Mouse (Mus musculus): ENCODE results near the gene Rbfox3.

Gene Rbfox3

DNA sequence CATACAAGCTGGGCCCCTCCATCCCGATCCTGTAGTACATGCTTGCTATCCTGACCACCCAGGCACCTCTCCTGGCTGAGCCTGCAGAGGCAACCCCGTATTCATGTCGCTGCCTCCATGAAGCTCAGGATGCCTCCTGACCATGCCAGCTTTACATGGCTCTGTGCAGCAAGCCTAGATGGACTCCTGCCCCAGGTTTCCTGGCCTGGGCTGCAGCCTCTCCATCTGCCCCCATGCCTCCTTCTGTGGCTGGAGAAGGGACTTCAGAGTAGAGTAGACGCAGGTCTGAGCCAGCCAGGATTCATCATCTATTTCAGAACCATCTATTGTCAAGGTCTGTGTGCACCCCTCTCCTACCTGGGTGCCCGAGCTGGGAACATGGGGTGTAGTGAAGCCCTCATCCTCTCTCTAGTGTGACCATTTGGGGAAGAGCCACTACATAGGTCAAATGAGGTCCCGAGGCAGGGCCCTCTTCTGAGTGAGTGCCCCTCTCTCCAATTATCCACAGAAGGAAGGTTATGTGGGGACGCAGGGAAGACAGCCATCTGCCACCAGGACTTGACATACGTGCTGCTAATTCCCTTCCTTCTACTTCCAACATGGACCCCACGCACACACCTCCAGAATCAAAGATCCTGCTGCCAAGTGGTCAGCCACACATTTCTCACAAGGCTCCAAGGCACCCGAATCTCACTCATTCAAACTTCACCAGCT, 153.0 kb downstream of the Rbfox3 start:
- DNase-seq (ENCODE audit: low spot score): no peak

DNA sequence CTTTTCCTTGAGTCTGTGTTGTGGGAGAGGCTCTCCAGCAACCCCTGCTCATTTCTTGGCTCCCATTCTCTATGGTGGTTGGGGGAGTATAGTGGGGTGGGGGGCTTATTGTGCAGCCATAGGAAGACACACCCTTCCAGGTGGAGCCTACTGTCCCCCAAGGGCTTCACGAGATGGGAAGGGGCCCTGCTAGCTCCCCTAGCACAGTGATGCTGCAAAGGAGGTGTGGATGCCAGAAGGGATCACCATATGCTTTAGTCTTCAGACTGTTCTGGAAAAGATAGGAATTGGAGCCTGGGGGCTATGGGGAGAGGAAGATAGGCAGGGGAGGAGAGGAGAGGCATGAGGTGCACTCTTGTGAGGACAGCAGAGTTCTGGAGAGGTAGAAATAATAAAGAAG, 153.9 kb downstream of the Rbfox3 start:
- DNase-seq (ENCODE audit: low spot score): no peak

DNA sequence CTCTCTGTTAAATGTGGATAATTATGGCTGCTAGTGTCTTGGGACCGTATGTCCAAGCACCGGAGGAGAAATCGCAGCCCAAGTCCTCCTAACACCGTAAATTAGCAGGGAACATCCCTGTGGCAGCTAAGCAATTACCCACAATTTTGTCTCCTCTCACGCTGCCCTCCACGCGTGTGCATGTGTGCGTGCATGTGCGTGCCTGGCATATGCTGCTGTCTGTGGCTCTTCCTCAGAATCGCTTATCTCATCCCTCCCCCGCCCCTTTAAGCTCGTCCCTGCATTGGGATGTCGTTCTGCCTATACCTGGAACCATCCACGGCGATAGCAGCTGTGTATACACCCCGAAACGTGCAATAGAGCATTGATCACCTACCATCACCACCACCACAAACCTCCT, 156.4 kb downstream of the Rbfox3 start:
- no peak for DNase-seq (ENCODE audit: low spot score)

DNA sequence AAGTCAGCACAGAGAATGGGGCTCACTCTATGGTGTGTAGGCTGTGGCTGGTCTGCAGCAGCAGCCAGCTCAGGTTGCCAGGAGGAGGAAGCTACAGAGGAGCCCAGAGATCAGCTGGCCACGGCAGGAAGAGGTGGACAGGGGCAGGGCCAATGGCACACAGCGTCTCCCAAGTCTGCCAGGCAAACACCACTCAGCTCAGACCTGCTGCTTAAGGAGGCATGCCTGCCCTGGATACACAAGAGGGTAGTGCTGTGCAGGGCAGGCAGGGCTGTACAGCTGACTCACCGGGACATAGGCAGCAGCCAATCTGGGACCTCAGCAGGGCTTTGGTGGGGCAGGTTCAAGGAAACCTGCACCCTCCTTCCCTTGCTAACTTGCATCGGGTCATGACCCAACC, 156.9 kb downstream of the Rbfox3 start:
- no peak for DNase-seq (ENCODE audit: low spot score)

DNA sequence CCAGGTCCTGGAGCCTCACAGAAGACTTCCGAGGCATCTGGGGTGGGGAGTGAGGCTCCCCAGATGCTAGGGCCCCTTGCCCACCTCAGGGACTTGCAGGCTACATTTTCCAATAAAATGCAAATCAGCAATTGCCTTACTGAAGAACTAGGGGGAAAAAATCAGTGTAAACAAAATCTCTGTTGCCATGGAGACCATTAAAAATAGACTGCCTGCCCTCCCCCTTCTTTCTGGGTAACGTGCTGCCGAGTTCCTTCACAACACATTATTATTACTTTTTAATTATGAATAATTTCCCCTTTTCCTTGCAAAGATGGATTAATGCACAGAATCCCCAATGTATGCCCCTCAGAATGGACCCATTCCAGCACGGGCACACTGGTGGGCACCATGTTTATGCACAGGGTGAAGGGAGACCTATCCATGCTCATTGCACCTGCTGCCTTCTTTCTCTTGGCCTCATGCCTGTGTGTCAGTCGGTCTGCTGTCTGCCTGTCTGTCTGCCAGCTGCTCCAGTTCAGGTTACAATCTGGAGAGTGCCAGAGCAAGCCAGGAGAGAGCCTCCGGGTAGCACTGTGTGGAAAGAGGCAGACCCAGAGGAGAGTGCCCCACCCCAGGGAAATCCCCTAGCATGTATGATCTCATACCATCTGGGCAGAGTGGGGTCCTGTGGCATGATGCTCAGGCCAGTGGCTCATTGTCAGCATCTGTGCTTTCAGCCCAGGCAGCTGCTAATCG, 159.3 kb downstream of the Rbfox3 start:
- no peak for DNase-seq (ENCODE audit: low spot score)

DNA sequence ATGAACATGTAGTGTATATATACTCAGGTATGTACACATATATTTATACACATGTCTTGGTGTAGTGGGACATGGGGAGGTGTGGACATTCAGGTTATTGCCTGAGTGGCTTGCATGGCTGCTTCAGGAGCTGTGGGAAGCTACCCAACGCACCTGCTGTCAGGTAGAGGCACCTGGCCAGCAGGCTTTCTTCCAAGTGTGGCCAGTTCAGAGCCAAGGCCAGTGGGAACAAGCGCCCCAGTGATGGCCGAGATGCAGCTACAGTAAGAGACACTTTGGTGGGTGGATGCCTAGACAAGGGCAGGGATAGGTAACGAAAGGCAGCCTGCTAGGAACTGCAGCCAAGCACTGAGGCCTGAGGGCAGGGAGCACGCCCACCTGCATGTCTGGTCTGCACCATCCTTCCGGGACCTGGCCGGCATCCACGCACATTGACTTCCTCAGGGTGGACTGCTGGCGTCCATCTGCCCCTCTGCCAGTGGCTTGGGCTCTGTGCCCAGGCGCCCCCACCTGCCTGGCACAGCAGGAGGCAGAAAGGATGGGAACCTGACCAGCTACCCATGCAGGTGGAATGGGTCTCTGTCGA, 160.6 kb downstream of the Rbfox3 start:
- no peak for DNase-seq (ENCODE audit: low spot score)

DNA sequence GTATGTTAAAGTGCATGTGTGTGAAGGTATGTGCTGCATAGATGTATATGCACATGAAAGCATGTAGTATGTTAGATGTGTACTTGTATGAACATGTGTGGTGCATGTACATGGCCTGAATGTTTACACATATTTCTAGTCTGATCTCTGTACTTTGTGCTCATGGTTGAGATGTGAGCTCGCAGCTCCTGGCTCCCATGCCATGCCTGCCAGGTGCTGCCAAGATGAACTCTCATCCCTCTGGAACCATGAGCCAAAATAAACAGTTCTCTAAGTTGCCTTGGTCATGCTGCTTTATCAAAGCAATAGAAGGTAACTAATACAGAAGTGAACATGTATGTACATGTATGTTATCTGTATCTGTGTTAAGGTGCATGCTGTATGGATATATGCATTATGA, 161.9 kb downstream of the Rbfox3 start:
- DNase-seq (ENCODE audit: low spot score): no peak

DNA sequence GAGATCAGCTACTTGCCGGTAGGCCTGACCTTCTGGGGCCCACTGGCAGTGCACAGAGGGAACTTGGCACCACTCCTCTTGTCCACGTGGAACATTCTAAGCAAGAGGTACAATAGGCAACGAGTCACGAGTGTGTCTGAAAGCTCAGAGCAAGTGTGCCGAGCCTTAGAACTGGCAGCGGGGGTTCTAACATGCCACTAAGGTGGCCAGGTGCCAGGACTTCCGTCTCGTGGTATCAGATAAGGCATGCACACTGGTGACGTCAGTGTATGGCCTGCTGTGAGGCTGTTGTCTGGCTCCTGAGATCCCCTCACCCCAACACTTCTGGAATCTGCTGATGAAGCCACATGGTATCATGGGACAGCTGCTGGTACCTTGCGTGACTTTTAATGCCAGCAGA, 162.8 kb downstream of the Rbfox3 start:
- no peak for DNase-seq (ENCODE audit: low spot score)

DNA sequence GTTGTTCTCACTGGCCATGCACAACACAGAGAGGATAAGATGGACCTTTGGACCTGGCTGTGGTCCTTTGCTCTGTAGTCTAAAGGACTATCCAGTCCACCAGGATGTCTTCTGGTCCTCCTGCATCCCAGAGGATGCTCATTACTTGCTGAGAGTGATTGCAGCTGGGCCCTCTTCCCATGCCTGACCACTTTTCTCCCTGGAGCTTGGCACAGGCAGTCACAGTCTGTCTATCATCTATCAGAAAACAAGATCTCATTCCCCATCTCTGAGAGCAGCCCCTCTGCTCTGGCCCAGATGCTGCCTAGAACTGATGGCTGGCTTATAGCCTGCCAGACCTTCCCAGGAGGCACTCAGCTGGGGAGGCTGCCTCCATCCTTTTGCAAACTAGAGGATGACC, 166.1 kb downstream of the Rbfox3 start:
- DNase-seq (ENCODE audit: low spot score): no peak

DNA sequence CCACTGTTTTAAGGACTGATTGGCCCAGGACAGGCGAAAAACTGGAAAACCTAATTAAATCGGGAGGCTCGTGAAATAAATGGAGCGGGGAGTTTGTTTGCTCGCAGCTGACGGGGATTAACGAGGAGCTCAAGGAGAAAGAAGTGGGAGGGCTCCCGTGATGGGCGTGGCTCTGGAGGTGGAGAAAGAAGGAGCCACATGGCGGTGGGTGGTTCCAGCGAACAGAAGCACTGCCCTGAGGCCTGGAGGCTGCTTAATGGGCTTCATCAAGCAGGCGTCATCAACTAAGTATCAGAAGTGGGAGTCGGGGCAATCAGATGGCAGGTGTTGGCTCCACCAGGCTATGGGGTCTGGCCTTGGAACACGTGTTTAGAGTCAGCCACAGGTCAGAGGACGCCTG, 166.6 kb downstream of the Rbfox3 start:
- no peak for DNase-seq (ENCODE audit: low spot score)

DNA sequence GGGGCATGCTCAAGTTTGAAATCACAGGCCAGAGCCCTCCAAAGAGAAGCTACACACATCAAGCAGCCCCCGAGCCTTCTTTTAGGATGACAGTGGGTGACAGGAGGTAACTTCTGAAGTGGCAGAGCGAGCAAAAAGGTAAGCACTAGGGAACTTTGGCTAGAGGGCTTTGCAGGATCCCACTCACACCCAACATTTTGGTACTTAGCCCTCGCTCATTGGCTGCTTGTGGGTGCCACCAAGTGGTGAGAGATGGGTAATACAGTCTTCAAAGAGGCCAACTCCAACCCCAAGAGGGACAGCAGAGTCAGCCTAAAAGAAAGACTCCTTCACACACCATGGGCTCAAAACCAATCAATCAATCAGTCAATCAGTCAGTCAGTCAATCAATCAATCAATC, 168.6 kb downstream of the Rbfox3 start:
- DNase-seq (ENCODE audit: low spot score): no peak

DNA sequence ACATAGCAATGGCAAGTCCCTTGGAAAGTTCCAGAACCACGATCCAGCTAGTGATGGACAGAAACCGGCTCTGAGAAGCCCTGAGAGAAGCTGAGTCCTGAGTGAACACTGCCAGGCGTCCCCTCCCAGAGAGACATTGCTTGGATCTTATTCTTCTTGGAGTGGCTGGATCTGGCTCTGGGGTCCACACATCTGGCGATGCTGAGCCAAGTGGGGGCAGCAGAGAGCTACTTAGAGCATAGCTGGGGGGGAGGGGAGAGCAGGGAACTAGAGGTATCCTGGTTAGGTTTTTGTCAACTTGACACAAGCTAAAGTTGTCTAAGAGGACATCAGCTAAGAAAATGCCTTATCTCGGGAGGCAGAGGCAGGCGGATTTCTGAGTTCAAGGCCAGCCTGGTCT, 170.1 kb downstream of the Rbfox3 start:
- no peak for DNase-seq (ENCODE audit: low spot score)

DNA sequence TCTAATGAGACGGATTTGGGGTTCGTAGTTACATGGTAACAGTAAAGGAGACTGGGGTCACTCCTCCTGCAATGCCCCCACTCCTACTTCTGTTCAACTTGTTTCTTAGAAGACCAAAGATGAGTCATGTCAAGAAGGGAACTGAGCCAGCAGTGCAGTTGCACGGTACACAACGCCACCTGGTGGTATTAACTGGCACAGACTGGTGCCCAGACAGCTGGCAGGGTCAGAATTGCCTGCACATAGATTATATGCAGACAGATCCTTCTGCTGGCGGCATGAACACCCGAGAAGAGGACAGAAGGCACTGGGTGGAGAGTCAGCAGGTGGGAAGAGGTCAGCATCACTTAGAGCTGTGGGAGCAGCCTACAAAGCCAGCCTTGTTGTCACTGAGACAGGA, 171.4 kb downstream of the Rbfox3 start:
- peak; percentile 78 for DNase-seq (ENCODE audit: low spot score)

DNA sequence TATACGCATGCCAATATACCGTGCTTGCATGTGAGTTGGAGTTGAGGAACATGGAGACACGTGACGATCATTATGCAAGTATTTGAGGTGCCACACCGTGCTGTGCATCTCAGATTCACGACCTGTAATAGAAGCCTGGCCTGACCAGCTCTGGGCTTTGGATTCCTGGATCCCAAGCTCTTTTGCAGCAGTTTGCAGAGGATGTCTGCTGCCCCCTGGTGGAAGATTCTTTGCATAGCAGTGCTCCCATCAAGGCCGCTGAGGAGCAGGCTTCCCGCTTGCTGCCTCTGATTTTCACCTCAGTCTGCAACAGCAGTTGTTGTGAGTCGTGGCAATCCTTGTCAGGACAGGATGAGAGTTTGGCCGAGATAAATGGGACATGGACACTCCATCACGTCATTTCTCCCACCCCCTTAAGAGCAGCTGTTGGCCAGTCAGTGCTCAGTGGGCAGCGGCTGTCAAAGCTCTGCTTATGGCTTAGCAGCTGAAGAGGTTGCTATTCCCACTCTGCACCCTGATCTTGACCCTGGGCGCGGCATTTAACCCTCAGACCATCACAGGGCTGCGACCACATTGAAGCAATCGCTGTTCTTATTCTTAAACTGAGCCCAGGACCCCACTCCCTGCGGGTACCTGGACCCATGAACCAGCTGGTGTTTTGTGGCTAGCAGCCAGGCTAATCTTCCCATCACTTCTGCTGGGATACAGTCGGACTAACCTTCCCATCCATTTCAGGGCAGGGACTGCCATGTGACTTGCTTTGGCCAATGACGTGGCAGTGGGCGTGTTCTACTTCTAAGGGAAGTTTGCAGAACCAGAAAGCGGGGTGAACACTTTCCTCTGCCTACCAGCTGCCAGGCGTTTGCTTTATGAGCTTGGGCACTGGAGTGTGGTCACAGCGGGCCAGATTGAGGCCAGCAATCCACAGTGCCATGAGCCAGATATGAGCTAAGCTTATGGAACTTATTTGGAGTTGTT, 172.3 kb downstream of the Rbfox3 start:
- DNase-seq (ENCODE audit: low spot score): peak; percentile 76

DNA sequence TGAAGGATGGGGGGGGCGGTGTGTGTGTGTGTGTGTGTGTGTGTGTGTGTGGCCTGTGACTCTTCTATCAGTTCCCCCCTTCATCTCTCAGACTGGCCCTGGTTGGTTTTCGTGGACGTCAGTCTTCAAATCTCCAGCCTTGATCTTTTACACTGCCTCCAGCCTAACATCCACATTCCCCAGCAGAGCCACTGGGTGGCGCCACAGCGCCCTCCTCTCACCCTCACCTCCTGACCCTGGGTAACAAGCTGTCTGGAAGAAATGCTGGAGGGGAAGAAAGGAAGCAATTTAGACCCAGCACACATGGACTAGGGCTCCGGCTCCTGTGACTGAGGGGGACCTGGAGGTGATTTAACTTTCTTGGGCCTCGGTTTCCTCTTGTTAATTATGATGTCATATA, 173.1 kb downstream of the Rbfox3 start:
- no peak for DNase-seq (ENCODE audit: low spot score)

DNA sequence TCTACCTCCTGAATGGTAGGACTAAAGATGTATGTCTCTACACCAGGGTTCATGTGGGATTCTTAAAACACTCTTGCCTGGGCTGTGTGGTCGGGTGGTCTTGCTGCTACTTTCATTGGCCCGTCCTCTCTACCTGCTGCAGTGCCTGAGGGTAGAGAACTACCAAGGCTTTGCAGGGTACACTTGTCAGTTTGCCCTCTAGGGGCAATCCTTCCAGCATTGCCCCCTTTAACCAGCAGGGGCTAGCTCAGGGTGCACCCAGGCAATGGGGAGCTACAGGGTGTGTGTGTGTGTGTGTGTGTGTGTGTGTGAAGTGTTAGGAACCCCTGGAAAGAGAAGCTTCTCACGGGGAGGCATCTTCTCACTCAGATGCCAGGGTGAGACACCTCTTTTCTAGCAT, 173.6 kb downstream of the Rbfox3 start:
- DNase-seq (ENCODE audit: low spot score): no peak

DNA sequence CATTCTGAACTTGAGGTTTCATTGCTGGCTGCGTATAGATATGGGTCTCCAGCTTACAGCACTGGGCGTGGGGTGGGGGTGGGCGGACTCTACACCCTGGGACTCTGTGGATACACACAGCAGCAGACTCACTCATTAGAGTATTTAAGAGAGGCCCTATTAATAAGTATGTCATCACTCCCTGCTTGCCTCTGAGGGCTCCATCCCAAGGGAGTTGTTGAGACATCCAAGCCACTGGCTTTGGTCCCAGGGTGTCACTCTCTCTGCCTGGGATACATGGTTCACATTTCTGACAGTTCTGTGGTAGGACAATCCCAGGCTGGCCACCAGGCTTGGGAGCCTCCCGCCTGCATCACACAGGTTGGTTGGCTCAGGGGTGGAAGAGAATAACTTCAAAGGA, 174.4 kb downstream of the Rbfox3 start:
- DNase-seq (ENCODE audit: low spot score): no peak

DNA sequence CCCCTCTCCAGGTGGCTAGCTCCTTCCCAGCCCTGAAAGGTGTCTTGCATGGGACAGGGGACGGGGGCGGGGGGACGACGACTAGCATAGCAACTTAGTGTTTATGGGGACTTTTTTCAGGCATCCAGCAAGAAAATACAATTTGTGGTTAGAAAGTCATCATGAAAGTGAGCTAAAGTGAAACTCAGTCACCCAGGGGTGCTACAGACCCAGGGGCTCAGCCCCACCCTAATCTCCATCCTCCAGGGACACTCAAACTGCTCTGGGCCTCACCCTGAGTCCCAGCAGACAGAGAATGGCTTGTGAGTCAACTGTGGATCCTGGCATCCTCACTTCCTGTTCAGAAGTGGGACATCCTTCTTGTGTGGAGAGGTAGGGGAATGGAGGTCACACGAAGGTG, 179.7 kb downstream of the Rbfox3 start:
- no peak for DNase-seq (ENCODE audit: low spot score)

DNA sequence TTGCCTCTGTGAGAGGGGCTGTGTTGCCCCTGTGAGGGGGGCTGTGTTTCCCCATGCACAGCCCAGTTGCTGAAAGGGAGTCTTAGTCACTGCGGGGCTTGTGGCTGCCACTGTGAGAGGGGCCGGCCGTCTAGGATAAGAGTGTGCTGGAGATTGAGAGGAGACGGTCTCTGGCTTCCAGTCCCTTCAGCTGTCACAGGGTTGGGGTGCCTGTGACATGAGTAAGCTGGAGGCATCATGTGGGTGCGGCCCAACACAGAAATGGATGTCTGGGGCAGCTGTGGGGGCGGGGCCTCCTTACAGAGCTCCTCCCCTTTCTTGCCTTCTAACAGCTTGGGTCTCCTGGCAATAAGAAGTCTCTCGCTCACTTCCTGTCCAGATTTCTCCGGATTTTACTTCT, 182.0 kb downstream of the Rbfox3 start:
- DNase-seq (ENCODE audit: low spot score): no peak

DNA sequence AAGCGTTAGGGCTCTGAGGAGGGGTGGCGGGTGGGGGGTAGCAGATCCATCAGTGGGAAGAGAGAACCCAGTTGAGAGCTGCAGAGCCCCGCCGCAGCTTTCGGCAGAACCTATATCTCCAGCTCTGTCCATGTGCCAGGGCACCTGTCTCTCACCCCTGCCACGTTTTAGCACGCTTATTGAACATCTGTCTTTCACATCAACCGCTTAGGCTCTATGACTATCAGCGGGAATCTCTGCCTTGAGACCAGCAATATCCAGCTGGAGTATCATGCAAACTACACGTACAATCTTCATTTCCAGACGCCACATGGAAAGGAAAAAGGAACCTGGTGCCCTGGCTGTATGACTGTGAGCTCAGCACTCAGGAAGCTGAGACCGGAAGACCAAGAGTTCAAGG, 182.6 kb downstream of the Rbfox3 start:
- no peak for DNase-seq (ENCODE audit: low spot score)

DNA sequence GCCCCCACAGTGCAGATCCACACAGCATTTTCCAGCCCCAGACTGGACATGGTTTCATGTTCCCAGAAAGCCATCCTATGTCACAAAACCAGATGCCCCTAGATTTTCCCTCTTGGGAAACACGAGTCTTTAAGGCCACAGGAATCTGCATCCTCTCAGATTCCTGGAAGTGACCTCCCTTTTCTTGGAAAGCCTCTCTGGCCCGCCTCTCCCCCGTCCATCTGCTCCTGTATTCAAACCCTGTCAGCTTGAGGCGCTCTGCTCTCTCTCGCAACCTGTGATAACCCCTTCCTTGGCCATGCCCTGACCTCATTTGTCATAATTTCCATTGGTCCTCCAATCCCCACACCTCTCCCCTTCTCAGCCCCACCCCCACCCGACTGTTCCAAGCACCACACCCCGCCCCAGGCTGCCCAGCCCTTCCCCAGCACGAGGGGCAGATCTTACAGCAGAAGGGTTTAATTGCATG, 183.3 kb downstream of the Rbfox3 start:
- no peak for DNase-seq (ENCODE audit: low spot score)

DNA sequence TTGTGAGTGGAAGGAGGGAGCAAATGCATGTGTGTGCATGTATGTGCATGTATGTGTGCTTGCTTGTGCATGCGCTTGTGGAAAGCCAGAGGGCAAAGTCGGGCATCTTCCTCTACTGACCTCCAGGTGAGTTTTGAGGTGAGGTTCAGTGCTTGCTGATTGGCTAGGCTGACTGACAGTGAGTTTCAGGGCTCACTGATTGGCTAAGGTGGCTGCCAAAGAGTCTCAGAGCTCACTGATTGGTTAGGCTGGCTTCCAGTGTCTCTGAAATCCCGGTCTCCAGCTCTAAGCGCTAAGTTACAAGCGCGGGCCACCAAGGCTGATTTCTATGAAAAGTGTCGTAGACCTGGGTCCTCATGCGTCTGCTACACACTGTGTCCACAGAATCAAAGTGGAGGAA, 185.0 kb downstream of the Rbfox3 start:
- DNase-seq (ENCODE audit: low spot score): no peak

All from layer of hippocampus, adult 9-10 months (tissue).